Mouse (Mus musculus) A20 (cell line): ENCODE measurements around the gene Tet2.

Source experiments
- DNase-seq: peaks from one replicate; pipeline ENCODE4 v3.0.0-alpha.2; 2011; ENCODE audit warnings: low read depth, low spot score

Gene Tet2

DNA sequence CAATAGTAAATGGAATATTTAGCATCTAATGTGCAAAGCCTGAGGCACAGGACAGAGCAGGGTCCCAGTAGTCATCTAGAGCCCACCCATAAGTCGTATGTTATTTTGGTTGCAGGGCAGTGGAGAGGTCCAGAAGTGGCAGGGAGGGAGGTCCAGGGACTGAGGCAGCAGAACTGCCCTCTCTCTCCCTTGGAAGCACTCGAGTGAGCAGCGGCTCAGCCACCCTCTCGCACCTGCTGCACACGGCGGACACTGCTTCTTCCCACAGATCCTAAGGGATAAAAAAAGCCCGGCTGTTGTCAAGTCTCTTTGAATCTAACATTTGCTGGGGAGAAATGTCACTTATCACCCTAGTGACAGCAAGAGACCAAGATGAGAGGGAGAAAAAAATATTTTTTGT lies 22.6 kb downstream of the Tet2 start:
- DNase-seq: no peak

DNA sequence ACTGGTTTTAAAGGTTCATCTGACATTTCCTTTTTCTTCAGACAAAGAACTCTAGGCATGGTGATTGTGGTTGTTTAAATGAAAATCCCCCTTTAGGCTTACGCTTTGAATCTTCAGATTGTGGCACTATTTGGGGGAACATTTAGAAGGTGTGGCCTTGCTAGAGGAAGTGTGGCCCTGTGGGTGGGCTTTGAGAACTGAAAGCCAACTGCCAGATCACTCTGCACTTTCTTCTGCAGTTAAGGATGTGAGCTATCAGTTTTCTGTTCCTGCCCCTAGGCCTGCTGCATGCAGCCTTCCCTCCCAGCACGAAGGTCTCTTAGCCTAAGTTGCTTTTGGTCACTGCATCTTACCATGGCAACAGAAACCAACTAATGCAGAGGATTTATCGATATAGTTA lies 26.1 kb downstream of the Tet2 start:
- DNase-seq: peak; percentile 64

DNA sequence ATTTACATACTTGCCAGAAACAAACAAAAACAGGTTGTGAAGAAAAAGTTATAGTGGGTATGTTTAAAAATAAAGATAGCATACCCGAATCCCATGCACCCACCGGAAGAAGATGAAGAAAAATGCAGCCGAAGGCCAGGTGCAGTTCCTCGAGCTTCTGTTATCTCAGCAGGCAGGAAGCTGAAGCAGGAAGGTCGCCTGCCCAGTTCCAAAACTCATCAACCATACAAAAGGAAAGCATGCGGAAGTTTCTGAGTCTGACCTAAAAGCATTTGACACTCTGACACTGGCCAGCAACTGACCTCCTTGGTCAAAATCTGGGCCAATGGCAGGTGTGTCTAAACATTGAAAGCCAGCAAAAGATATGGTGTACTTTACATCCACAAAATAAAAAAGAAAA lies 26.8 kb downstream of the Tet2 start:
- DNase-seq: no peak

DNA sequence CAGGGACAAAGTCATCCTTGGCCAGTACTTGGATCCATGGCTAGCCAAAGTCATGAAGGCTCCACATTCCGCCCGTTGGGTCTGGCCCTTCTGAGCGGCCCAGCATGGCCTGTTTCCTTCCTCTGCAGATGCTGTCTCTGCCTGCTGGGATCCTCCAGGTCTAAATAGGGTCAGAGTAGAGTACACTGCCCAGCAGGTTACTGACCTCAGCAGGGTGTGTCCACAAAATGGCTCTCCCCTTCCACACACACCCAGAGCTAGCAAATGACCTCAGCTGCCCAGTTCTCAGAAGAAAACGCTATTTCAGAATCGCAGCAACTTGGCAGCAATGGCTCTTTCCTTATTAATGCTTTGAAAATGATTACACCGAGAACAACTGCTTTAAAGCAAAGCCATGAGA lies 27.5 kb downstream of the Tet2 start:
- no peak for DNase-seq

DNA sequence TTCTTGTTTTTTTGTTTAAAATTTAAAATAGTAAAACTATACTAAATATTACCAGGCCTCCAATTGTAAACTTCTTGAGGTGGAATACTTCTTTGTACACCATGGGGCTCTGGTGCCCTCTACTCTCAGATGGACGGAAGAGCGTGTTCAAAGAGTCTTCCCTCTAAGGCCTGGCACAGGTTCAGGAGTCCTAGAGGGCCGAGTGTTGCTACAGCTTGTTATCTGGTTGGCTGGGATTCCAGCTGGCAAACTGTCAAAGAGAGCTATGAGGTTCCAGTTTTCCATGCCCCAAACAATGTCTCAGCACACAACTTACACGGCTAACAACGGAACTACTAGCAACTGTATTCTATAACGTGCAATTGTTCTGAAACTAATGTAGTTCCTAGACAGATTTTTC lies 28.8 kb downstream of the Tet2 start:
- DNase-seq: no peak

DNA sequence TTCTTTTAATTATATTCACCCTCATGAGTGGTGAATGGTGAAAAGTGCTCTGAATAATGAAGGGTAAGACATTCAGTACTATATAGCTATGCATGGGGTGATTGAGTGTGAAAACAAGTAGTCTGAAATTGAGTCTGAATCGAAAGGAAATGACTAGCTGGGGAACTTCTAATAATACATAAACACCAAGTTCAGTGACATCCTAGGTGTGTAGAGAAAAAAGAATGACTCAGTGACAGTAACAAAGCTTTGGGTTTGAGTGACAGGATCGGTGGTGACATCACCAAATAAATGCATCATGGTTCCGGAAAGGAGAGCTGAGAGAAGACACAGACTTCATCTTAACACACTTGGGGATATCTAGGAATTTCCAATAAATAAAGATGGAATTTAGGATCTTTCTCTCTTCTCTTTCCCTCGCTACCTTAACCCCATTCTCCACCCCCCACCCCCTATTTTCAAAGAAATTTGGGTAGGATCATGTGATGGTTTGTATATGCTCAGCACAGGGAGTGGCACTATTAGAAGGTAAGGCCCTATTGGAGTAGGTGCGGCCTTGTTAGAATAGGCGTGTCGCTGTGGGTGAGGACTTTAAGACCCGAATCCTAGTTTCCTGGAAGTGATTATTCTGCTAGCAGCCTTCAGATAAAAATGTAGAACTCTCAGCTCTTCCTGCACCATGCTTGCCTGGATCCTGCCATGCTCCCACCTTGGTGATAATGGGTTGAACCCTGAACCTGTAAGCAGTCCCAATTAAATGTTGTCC lies 29.6 kb downstream of the Tet2 start:
- no peak for DNase-seq

DNA sequence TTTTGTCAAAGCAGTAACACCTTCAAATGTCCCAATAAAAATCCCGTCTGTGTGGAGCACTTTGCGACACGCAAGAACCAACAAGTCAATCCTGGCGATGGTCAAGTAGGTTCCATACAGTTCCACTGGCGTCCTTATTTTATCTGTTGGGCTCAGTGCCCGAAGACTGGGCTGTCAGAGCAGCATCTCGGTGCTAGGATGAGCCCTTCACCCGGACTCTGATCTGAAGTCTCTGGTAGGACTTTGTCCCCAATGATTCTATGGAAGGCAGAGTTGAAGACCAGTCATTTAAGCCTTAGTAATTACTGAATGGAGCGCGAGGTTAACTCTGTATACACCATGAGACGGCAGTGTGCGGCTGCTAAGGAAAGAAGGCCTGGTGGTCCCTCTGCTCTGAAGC lies 30.6 kb downstream of the Tet2 start:
- no peak for DNase-seq

DNA sequence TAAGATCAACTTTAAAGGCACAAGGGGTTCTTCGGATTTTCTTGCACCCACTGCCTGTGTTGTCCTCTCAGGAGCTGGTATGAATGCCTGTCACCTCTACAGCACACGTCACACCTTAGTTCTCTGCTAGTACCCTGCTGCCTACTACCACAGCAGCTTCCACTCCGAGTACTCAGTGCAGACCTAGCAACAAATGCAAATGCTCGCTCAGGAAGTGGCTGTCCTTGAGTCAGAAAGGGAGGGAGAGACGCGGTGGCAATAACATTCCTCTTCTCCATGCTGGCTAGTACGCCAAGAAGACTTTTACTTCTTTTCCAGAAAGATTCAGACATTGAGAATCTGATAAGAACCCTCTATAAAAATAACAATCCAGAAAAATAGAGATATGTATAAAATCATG lies 31.5 kb downstream of the Tet2 start:
- no peak for DNase-seq

DNA sequence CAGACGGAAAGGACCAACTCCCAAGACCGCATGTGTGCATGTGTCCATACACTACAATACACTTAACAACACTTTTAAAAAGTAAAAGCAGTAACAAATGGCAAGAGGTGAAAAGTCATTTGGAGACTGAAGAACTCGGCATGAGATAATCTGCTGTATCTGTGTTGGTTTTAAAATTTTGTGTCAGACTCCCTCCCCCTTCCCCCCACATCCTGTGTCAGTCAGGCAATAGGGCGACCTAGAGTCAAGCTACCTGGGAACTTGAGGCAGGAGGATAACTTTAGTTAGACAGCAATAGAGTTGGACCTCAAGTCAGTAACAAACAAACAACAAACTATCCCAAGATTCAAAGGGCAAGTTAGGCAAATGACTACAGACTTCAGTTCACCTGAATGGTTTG lies 34.6 kb downstream of the Tet2 start:
- no peak for DNase-seq

DNA sequence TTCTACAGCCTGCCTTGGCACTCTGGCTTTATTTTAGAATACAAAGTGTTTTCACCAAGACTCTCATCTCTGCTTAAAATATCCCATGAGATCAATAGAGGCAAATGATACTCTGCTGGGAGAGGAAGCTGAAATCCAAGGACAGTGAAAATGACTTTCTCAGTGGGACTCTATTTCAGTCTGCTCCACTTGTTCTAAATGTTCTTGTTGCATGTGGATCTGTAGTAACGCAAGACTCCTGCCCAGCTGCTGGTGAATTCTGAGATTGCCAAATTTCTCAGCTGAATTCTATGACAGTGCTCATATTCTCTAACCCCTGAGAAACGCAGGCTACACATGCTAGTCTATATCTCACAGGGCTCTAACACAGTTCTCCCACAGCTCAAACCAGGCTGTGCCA lies 35.1 kb downstream of the Tet2 start:
- no peak for DNase-seq

DNA sequence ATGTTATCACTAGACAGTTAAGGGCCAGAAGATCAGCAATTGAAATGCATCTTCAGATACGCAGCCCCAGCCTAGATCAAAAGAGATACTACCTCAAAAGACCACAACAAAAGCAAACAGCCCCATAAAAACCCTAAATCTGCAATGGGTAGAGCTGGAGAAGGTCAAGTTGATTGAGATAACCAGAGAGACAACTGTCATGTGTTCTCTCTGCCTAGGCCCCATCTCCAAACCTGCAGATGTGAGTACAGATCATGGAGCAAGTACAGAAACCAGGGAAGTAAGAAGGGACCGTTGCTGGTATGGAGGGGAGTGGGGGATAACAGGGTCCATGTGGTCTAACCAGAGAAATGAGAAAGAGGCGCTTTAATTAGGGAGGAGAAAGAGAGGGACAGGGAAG lies 36.1 kb downstream of the Tet2 start:
- no peak for DNase-seq

DNA sequence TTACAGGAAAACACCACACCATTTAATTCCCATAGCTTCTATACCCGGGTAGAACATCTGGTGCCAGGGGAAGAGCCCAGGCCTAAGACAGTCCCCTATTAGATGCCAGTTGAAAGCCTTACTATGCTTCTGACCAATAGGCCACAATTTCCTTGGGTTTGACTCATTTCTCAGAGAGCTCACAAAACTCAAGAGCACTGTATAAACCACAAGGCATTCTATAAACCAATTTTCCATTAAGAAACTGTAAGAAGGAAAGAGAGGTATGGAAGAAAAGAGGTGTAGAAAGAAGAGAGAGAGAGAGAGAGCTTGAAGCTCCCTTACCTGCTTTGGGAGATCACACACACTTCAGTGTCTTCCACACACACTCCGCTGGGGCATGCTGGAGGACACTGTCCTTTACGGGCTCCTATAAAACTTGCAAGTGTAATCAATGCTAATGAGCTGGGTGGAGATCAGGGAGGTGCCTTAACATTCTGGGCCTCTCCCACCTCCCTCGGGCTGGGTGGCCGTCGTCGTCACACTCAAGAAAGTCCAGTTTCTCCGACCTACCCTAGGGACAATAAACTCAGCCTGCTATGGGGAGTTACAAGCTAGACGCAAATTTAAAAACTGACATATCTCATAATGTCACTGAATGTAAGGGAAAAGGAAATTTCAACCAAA lies 38.5 kb downstream of the Tet2 start:
- no peak for DNase-seq

DNA sequence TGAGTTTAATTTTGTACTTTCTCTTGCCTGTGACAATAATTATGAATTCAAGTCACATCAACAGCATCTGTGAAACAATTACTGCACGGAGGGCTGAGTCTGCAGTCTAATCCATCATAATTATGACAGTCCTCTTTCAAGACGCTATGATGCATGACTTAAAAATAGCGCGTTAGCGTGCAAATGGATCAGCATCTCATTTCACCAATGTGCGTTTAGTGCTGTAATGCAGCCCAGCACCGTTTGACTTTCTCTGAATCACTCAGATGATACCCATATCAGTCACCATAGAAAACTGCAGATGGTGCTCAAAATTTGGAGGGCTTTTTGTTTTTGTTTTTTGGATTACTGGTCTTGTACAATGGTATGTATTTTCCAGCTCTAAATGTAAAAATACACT lies 48.0 kb downstream of the Tet2 start:
- peak; percentile 66 for DNase-seq

DNA sequence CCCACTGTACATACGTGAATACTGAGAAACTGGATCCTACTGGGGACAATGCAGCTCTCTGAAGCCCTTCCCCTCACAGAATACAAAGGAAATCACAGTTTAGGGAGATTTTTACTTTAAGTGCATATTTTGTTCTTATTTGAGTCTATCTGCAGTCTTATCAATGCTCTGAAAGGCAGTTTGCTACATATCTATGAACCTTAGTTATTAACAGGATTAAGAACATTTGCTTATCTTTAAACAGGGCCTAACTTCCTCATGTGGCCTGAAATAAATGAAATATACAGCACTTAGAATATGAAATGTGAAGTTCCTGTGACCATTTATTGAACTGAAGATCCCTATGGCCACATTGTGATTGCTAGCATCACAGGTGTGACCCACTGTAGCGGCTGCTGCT lies 53.6 kb downstream of the Tet2 start:
- no peak for DNase-seq

DNA sequence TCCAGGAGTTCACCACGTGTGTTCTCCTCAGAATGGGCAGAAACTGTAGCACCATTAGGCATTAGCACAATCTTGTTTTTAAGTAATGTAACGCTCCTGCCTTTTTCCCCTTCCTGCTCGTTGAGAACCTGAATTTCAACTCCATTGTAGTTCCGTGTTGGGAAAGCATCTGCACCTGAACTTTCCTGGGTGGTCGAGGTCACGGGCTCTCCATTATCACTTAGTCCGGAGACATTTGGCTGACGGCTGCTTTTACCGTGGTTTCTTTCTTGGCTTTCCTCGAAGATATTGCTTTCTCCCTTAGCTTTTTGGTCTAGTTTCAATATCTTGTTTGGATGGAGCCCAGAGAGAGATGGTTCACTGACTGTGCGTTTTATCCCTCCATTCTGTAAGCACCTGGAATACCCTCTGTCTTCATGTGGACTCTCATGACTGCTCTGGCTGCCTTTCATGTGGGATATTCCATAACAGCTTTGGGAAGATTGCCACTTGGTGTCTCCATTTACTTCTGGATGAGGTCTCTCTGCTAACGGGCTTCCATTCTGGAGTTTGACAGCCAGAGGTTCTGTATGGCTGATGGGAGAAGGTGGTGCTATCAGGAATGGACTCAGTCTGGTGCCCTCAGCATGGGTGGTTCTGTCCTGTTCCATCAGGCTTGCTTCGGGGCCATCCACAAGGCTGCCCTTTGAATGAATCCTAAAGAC lies 56.8 kb downstream of the Tet2 start:
- DNase-seq: no peak

DNA sequence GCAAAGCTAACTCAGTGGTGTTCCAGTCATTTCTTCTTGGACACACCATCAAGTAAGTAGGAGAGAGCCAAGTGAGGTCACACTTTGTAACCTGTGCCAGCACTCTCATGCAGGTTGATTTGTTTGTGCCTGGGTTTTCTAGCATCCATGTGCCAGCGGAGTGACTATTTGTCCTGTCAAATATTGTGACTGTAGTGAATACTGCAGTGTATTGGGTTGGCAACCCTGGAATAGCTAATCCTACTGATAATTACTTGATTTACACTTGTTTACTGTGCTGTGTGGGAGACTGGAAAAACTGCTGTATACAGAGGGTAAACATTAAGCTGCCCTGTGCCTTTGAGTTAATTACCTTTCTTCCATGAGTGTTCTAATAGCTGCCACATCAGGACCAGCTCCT lies 62.1 kb downstream of the Tet2 start:
- no peak for DNase-seq

DNA sequence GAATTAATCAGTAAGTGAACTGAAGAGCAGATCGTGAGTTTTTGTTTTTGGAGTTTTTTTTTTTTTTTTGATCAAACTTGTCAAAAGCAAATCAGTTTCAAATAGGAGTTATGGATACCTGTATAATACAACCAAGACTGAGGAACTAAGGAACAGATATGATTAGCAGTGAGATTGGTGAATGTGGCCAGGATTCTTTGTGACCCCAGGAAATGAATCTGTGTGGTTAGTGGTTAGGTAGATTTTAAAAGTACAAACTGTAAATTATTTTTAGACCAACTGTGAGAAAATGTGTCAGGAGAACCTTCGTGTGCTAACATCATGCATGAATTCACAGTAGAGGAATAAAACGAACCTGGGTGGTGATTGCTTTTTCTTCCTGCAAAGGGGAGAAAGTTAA lies 66.0 kb downstream of the Tet2 start:
- no peak for DNase-seq

DNA sequence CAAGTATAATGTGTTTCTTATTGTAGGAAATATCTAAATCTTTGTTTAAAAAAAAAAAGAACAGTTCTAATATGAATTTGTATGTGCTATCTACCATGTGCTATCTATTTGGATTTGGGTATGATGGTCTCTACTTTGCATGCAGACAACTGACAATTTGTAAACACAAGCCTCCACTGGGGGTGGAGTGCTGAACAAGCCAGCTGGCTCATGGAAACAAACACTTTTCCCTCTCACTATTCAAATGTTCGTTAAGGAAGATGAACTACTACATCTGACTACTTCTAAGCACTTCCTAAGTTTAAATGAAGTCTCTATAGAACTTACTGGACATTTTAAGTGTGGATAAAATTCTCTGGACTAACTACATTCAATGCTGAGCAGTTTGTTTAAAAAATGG lies 71.2 kb downstream of the Tet2 start:
- DNase-seq: no peak

DNA sequence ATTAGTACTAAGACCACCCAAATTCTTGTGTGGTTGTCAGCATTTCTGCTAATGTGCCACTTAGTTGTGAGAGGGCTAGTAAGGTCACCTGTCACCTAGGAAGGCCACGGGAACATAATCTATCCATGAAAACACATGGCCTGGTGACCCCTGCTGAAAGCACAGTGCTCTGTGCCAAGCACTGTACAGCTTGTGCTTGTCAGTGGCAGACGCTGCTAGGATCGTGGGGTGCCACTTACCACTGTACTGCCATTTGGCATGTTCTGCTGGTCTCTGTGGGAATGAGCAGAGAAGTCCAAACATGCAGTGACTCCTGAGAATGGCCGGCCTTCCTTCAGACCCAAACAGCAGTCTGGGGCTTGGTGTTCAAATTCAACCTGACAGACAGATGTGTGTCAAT lies 73.8 kb downstream of the Tet2 start:
- no peak for DNase-seq

DNA sequence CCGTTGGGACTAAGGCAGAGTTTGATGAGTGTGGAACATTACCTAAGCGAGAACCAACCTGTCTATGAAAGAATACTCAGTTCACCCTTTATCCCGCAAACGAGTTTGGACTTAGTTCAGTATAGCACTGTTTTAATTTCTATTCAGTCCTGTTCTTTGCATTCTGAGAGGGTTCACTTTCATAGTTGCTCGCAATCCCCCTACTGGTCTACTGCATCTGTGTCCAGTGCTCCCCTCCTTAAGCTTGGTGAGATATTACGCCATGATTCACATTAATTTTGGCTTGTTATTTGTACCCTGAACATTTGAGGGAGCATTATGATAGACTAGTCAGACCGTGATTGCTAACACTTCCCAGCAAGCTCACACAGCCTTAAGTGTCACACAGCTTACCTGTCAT lies 76.1 kb downstream of the Tet2 start:
- no peak for DNase-seq

DNA sequence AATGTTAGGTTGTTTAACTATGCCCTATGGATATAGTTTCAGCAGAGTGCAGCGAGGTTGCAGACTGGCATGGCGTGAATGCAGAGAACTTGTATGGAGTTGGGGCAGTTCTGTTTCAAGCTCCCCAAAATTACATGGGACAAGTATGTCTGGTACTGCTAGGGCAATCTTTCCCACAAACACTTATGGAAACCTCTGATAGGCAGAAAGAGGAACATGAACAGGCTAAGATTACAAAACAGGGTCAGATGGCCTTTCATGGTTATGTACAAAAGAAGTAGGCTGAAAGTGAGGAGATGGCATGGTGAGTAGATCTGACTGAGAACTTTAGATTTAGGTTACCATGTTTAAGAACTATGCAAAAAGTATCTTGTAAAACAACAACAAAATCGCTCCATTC lies 81.7 kb downstream of the Tet2 start:
- DNase-seq: no peak

DNA sequence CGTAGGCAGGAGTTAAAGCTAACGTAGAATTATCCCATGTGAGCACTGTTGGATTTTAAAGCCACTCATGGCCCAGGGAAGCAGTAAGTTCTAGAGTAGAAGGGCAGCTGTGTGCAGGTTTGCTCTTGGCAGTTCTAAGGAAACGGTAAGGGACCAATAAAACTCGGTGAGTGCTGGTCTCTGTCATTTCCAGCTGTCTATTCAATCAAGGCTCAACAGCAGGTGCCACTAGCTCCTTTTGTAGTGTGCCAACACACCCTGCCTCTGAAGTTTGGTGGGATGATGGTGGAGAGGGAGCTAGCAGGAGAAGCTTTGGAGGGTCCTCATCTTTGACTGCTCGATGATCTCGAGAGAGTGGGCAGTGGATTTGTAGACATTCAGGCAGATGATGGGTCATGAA lies 82.5 kb downstream of the Tet2 start:
- DNase-seq: no peak

DNA sequence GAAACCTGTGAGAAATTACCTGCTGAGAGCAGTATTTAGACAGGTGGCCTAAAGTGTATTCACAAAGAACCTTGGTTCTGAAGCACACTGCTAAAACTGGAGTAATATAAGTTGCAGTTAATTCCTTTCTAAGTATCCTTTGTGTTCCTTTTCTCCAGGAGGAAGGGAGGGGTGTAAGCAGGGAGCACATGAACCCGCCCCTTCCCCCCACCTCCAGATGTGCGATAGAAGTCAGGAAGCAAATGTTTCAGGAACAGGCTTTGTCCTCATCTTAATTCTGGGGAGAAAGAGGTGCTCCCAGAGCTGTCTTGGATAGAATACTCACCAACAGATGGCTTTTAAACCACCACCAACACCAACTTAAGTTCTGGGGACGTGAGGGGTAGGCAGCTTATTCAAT lies 82.9 kb downstream of the Tet2 start:
- no peak for DNase-seq
